Mouse (Mus musculus) liver, embryonic 16.5 days (tissue): ENCODE data around the gene Mrap. TPM values are rescaled to one million over a fixed set of nuclear protein-coding genes. Genes with fewer than 3 reads are reported as not detected.

Experiments
- ATAC-seq: fragments of 200-750 bp; cut with Nextera tagmentation; 2 replicates; pipeline ENCODE4 v1.8.0; 2017; ENCODE audit warnings: low read depth, mild to moderate bottlenecking, moderate number of reproducible peaks, moderate library complexity
- H3K27ac ChIP-seq: fragments of 300-500 bp; sonication (generic); 2 replicates; pipeline ENCODE4 v1.5.1; 2014; ENCODE audit warnings: mild to moderate bottlenecking, low read length
- H3K27me3 ChIP-seq: fragments of 300-500 bp; sonication (generic); 2 replicates; pipeline ENCODE4 v1.6.1; 2014; ENCODE audit warnings: low read depth, low read length, mixed read lengths; ENCODE audit not compliant: control insufficient read depth, insufficient read depth
- H3K36me3 ChIP-seq: fragments of 300-500 bp; sonication (generic); 2 replicates; pipeline ENCODE4 v1.6.1; 2014; ENCODE audit warnings: mild to moderate bottlenecking; ENCODE audit not compliant: control insufficient read depth, insufficient read depth
- H3K4me1 ChIP-seq: fragments of 300-500 bp; sonication (generic); 2 replicates; pipeline ENCODE4 v1.6.1; 2014; ENCODE audit warnings: low read depth, low read length, mixed read lengths; ENCODE audit not compliant: control insufficient read depth
- H3K4me2 ChIP-seq: fragments of 300-500 bp; sonication (generic); 2 replicates; pipeline ENCODE4 v1.6.1; 2014; ENCODE audit warnings: low read depth, low read length, mixed read lengths
- H3K4me3 ChIP-seq: fragments of 300-500 bp; sonication (generic); 2 replicates; pipeline ENCODE4 v1.5.1; 2014; ENCODE audit warnings: low read depth, mild to moderate bottlenecking, low read length
- H3K9ac ChIP-seq: fragments of 300-500 bp; sonication (generic); 2 replicates; pipeline ENCODE4 v1.6.1; 2014; ENCODE audit warnings: low read depth, low read length
- H3K9me3 ChIP-seq: fragments of 300-500 bp; sonication (generic); replicated peaks from 2 replicates; pipeline ENCODE4 v1.6.1; 2016; ENCODE audit warnings: low read length; ENCODE audit not compliant: control insufficient read depth
- WGBS: fragments of 180-500 bp; shearing (Covaris S2); extraction: QIAGEN DNeasy Blood & Tissue Kit; methylation state at CpG from one replicate; pipeline ENCODE4 v1.1.7; 2014; ENCODE audit not compliant: insufficient replicate concordance; 5-methylcytosine and 5-hydroxymethylcytosine counted together
- polyA plus RNA-seq: library from polyadenylated mRNA; unstranded; fragments of >200 nt; fragmentation: Nextera tagmentation; extraction: Ambion mirVana; gene quantifications from 2 replicates; pipeline ENCODE4 v1.2.1, GENCODE M21; 2015

Mrap gene
- polyA plus RNA-seq, 1 experiment from 2014 or later, result 24.2 TPM

- Histone ChIP-seq H3K9ac (no peak overlapping the region), H3K27me3 (no peaks in the 10 kb centered on the region), H3K4me3 (no peak overlapping the region), H3K4me2 (no peak overlapping the region), H3K27ac (no peak overlapping the region), H3K36me3 (peaks cover 5% of the 10 kb centered on the region; the same call in 1 of the 2 replicates), H3K4me1 (no peaks in the 10 kb centered on the region), H3K9me3 (no peaks in the 10 kb centered on the region)
- WGBS, result 76% methylated on average over 3 of the region's 3 CpGs
- no peak for ATAC-seq
These were observed 54.5 kb downstream of the Mrap start for GRCm38 (mm10) chr16:90792500-90792899.

GRCm38 (mm10) chr16:90794708-90795107, 56.7 kb downstream of the Mrap start:
- no peaks in the 10 kb centered on the region for H3K4me1 ChIP-seq
- no peak overlapping the region for H3K4me3 ChIP-seq
- no peaks in the 10 kb centered on the region for H3K9me3 ChIP-seq
- H3K27ac ChIP-seq, result no peak overlapping the region
- peaks cover 5% of the 10 kb centered on the region; the same call in 1 of the 2 replicates for H3K36me3 ChIP-seq
- no peak overlapping the region for H3K9ac ChIP-seq
- no peak overlapping the region for H3K4me2 ChIP-seq
- no peaks in the 10 kb centered on the region for H3K27me3 ChIP-seq
- no peak for ATAC-seq

- Histone ChIP-seq H3K27me3 (no peaks in the 10 kb centered on the region), H3K4me1 (no peaks in the 10 kb centered on the region), H3K36me3 (peaks cover 5% of the 10 kb centered on the region; the same call in 1 of the 2 replicates), H3K4me3 (no peak overlapping the region), H3K27ac (no peak overlapping the region), H3K9ac (no peak overlapping the region), H3K9me3 (no peaks in the 10 kb centered on the region), H3K4me2 (no peak overlapping the region)
- ATAC-seq, result no peak
- WGBS, result 74% methylated on average over 8 of the region's 8 CpGs
These were observed 60.4 kb downstream of the Mrap start for GRCm38 (mm10) chr16:90798446-90798845.

- Histone ChIP-seq H3K4me2 (no peak overlapping the region), H3K36me3 (peaks cover 5% of the 10 kb centered on the region; the same call in 1 of the 2 replicates)
- 74% methylated on average over 5 of the region's 5 CpGs for WGBS
These were observed 60.8 kb downstream of the Mrap start for GRCm38 (mm10) chr16:90798848-90799247.

More at GRCm38 (mm10) chr16:90798848-90799247, 60.8 kb downstream of the Mrap start:
- H3K9ac ChIP-seq, result no peak overlapping the region
- no peaks in the 10 kb centered on the region for H3K9me3 ChIP-seq
- H3K4me3 ChIP-seq, result no peak overlapping the region
- H3K4me1 ChIP-seq, result no peaks in the 10 kb centered on the region
- ATAC-seq, result no peak
- no peaks in the 10 kb centered on the region for H3K27me3 ChIP-seq
- H3K27ac ChIP-seq, result no peak overlapping the region

Other genes starting within 250 kb of the Mrap start
- 29.6 and 39.1 TPM in 2 replicates for gene Mis18a, start 10.8 kb upstream of the Mrap start, polyA plus RNA-seq
- gene Urb1, start 72.2 kb downstream of the Mrap start, polyA plus RNA-seq, result 3.7 and 4.1 TPM in 2 replicates
- gene Eva1c, start 88.5 kb downstream of the Mrap start, polyA plus RNA-seq, result 0.40 and 0.51 TPM in 2 replicates
- 16.1 and 16.6 TPM in 2 replicates for gene Cfap298, start 196.9 kb downstream of the Mrap start, polyA plus RNA-seq